Mouse (Mus musculus): ENCODE results near the gene Rasa3. TPM values are rescaled to one million over a fixed set of nuclear protein-coding genes. Genes with fewer than 3 reads are reported as not detected.
A peak's percentile ranks its signal among the peaks of the same experiment; 100 is the strongest.

The Rasa3 gene
- polyA plus RNA-seq (2012; rRNA removed) = 20.5 and 24.6 TPM in 2 replicates

DNA sequence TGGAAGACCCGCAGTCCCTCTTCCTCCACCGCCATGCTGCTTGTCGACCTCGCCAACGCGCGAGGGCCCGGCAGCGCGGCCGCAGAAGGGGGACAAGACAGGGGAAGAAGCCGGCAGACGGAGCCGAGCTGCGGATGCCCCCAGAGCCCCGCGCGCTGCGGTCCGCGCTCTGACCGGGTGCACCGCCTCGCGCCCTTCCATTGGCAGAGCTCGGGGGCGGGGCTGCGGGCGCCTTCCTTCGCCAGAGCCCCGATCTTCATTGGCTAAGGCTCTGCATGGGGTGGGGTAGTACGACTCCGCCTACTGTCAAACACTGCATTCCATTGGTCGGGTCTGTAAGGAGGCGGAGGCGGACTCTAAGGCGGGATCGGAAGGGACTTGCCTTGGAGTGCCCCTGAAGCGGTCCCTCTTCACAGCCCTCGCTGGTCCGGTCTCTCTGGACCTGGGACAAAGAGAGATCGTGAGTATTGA, at the start of gene Rasa3:
Gene Rasa3, minus strand, starts transcription at position 191 of the 471 bp plus-strand sequence.
- 1% methylated on average over 40 of the region's 42 CpGs for WGBS
- DNase-seq (ENCODE audit: low read depth, low spot score) = peak; percentile 92

DNA sequence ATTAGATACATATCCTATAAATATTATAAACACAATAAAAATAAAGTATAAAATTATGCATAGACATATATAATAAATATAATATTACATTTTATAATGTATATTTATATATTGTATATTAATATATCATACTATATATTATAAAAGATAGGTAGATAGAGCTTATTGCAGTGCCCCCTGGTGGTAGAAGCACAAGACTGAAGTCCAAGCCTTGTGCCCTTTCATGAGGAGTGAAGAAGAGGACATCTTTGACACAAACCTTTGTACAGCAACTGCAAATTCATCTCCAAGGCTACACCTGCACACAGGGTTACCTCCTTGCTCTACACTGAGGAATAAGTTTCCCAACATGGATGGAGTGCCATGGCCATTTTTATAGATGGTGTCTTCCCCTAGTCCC, 48.3 kb upstream of the Rasa3 start:
- DNase-seq (ENCODE audit: low read depth, low spot score) = peak; percentile 31

DNA sequence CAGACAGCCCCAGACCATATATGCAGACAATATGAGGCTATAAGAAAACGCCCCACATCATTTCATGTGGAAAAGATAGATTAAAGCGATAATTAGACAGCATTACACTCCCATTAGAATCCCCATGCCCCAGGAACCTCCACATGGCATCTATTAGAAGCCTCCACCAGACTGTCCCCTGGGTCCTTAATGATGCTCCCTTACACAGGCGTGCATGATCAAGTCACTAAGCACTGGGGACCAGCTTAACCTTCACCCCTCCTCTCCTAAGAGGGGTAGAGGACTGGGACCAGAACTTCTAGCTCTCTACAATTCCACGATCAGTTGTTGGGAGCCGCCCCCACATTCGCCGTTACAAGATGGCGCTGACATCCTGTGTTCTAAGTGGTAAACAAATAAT, 41.6 kb upstream of the Rasa3 start:
- WGBS = 96% methylated on average over 8 of the region's 8 CpGs
- DNase-seq (ENCODE audit: low read depth, low spot score) = no peak

DNA sequence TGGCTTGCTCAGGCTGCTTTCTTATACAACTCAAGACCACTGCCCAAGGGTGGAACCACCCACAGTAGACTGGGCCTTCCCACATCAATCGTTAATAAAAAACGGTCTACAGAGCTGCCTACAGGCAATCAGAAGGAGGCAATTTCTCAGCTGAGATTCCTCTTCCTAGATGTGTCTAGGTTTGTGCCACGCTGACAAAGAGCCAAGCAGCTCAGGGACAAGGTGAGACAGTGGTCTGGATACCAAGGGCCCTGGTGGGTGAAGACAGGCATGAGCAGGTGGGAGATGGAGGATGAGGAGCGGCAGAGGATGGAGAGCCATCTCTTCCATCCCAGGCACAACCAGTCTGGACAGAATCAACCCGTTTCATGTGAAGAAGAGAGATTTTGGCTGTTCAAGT, 31.1 kb upstream of the Rasa3 start:
- WGBS = 97% methylated on average over 5 of the region's 5 CpGs
- DNase-seq (ENCODE audit: low read depth, low spot score) = no peak

DNA sequence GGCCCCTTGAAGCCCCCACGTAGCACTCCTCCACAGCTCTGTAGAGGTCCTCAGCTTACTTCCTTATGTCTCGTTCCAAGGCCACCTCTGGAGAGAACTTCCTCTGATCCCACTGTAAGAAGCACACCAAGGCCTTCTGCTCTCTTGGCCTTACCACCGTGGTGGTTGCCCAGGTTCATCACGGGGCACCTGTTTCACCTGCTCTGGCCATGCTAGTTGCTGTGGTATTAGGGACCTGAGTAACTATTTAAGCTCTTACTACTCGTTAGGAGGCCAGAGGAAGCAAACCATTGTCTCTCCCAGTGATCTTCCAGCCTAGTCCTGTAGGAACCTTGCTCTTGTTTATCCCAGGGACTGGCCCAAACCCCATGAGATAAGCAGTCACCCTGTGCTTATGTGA, 29.5 kb upstream of the Rasa3 start:
- WGBS = 87% methylated on average over 5 of the region's 5 CpGs
- no peak for DNase-seq (ENCODE audit: low read depth, low spot score)

DNA sequence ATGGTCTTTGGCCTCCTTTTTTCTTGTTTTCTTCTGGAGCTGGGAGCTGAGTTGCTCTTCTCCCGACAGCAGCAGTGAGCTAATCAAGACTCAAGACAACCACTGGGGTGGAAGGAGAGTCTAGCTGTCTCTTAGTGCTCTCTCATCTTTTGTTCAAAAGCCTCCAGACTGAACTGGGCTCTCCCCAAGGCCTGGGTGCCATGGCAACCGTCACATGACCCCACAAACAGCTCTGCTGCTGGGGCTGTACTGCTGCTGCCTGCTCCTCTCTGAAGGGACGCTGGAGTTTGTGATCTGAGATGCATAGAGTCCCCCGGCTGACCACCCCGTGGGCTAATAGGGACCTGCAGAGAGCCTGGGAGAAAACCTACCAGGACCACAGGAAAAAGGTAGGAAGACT, 28.3 kb upstream of the Rasa3 start, which contains the start of gene Cfap97d2:
Gene Cfap97d2, plus strand, starts transcription at position 222 of the 400 bp plus-strand sequence.
- WGBS = 42% methylated on average over 5 of the region's 5 CpGs
- no peak for DNase-seq (ENCODE audit: low read depth, low spot score)

DNA sequence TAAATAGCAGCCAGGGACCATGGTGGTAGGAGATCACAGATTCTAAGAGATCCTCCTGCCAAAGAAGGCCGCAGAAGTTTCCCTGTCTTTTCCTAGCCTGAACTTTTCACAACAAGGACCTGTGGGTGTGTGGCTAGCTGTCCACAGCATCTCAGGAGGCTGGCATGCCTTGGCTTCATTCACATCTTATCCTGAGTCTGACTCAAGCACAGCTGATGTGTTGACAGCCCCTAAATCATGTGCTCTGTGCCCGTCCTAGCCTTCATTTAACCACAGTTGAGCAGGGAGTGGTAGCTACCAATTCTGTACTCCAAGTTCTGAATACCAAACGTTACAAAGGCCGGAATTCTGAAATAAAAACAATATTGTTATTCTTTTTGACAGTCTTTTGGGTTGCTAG, 26.9 kb upstream of the Rasa3 start:
- no peak for DNase-seq (ENCODE audit: low read depth, low spot score)
- WGBS = 92% methylated on average over 4 of the region's 4 CpGs

DNA sequence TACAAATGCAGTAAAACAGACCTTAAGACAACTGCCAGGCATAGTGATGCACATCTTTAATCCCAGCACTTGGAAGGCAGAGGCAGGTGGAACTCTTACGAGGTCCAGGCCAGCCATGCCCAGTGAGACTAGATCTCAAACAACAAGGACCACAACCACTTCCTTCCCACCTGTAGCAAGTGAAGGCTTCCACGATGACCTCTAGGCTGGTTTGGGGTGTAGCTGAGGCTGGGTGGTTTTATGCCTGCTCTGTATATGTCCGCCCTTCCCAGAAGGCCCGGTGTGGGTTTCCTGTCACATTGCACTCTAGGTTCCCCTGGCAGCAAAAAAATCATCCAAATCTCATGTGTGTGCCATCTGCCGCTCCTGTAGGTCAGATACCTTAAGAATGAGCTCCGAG, 26.4 kb upstream of the Rasa3 start:
- WGBS = 89% methylated on average over 6 of the region's 6 CpGs

DNA sequence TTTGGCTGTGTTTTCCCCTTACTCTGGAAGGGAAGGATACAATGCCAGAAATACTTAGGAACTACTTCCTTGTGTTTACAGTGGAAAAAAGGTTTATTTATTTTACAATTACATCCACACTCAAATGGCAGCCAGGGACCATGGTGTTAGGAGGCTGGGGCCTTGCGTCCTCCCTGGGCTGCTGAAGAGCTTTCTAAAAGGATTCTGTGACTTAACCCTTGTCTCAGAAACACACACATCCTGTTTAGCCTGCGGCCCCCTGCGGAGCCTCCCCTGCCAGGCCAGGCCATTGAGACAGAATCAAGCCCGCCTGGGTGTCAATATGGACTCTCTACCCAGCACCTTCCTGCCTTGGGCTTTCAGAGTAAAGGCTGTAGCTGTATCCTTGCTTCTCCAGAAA, 25.4 kb upstream of the Rasa3 start:
- 70% methylated on average over 4 of the region's 4 CpGs for WGBS
- DNase-seq (ENCODE audit: low read depth, low spot score) = no peak

More for the DNA sequence above, 26.4 kb upstream of the Rasa3 start:
- DNase-seq (ENCODE audit: low read depth, low spot score) = no peak

DNA sequence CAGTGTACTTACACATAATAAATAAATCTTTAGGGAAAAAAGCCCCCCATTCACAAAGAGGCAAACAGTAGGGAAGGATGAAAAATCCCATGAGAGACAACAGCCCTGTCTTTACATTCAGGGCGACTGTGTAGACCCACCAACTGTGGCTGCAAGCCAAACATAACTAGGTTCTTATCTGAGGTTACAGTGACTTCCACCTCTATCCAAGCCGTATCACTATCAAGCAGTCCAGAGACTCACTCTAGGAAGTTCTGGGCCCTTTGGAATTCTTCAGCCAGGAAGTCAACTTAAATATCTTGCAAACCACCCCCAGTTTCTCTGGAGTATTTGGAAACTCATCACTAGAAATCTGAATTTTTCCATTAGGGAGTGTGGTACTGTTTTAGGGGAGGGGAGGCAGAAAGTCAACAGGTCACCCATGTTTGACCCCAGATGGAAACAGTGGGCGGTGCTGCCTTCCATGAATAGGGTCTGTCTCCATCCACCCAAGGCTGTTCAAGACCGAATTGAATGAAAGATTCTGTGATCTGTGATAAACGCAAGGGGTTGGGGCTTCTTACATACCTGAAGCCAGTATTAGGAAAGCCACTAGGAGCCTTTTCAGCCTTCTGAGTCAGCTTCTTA, 22.0 kb upstream of the Rasa3 start:
- WGBS = 68% methylated on average over 5 of the region's 5 CpGs
- DNase-seq (ENCODE audit: low read depth, low spot score) = no peak

DNA sequence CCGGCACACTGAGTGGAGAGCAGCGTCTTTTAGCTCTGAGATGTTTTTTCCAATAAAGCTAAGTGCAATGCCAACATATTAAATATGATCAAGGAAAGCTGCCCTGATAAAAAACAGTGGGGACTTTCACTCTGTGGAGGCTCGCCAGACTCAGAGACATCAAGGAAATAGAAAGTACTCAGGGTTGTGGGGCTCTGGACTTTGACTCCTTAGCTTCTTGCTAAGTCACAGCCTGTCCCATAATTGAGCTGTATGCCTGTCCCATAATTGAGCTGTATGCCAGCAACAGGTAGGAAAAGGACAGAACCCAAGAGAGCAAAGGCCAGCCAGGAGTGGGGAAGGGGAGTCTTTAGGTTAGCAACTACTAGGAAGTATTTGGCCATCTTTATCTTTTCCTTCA, 20.9 kb upstream of the Rasa3 start:
- peak; percentile 85 for DNase-seq (ENCODE audit: low read depth, low spot score)
- 21% methylated on average over 3 of the region's 3 CpGs for WGBS

DNA sequence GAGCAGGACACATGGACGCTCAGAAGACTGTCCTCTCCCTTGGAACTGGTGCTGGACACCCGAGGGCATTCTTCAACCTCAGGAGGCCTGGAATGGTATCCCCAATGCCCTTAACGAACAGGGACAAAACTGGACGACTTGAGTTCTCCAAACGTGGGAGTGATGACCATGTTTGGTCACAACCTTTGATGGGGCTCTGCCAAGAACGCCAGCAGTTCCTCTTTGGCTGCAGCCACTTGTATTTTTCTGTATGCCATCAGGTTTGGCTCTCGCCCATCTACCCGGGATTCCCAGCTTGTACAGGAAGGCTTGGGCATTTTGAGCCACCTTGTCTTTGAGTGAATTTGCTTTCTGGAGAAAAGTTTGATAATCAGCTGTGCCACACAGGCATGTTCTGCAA, 20.3 kb upstream of the Rasa3 start:
- DNase-seq (ENCODE audit: low read depth, low spot score) = no peak
- WGBS = 26% methylated on average over 8 of the region's 8 CpGs

DNA sequence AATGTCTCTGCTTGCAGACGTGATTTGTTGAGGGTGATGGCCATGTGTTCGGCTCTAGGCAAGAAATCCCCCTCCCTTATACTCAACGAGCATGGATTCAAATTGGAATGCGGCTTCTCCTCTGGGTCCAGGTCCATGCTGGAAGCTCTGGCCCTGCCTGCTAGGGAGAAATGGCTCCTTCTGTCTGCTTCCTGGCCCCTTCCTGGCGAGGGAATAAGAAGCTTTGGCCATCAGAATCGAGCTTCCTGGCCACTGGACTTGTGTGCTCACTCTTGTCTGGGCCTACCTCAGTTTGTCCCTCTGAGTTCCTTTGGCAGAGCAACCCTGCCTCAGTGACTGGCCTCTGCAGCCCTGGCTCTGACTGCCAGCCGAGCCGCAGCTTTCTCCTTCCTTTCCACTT, 19.8 kb upstream of the Rasa3 start:
- WGBS = 78% methylated on average over 8 of the region's 8 CpGs
- no peak for DNase-seq (ENCODE audit: low read depth, low spot score)

DNA sequence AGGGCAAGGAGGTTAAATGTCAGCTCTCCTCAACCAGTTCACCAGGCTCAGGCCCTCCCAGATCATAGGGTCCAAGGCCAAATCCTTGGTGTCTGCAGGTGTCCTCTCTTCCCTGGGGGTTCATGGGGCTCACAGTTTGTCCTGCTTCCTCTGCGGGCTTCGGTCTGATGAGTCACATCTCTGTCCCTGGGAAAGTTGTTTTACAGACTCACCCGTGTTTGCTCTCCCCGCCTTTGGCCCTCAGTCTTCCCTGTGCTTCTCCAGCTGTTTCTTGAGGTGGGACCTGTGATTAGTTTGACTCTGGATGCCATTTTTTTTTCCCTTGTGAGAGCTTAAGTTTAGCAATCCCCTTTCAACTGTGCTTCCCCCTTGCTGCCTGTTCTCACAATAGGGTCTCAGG, 18.8 kb upstream of the Rasa3 start:
- no peak for DNase-seq (ENCODE audit: low read depth, low spot score)
- 20% methylated on average over 4 of the region's 4 CpGs for WGBS

DNA sequence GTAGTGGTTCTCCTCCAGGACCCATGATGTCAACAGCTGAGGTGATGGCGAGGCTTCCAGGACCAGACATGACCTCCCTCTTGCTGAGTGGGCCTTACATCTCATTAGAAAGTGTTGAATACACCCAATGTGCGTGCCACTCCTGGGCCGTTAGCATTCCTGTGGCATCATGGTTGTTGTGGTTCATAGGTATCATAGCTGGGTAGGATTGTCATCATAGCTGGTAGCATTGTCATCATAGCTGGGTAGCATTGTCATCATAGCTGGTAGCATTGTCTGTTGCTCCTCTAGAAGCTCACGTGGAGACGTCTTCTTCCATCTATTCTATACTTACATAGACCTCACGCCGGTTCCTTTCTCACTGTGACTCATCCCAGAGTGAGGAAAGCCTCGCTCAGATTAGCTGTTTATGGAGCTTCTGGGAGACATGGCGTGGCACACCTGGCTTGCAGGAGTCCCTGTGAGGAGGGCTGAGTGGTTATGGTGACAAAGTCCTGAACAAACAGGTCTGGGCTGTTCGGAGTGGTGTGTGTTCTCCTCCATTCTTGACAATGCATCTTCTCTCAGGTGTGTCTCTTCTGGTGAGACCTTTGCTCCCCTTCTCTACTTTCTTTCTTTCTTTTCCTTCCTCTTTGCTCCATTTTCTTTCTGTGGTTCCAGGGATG, 17.9 kb upstream of the Rasa3 start:
- DNase-seq (ENCODE audit: low read depth, low spot score) = no peak
- WGBS = 38% methylated on average over 10 of the region's 10 CpGs

DNA sequence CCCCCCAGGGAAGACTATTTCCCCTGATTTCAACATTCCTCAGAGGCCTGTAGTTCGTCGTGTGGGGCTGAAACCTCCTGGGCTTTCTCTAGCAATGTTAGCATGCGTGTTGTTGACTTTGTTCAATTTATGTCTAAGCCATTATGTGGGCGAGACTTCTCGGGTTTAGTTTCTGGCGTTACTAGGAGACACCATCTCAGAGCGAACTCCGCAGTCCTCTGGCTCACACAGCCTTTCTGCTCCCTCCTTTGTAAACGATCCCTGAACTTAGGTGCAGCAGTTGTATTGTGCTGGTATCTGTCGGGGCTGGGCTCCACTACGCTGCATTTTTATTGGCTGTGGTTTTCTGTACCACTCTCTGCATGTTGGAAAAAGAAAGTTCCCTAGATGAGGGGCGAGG, 17.3 kb upstream of the Rasa3 start:
- WGBS = 17% methylated on average over 12 of the region's 12 CpGs

DNA sequence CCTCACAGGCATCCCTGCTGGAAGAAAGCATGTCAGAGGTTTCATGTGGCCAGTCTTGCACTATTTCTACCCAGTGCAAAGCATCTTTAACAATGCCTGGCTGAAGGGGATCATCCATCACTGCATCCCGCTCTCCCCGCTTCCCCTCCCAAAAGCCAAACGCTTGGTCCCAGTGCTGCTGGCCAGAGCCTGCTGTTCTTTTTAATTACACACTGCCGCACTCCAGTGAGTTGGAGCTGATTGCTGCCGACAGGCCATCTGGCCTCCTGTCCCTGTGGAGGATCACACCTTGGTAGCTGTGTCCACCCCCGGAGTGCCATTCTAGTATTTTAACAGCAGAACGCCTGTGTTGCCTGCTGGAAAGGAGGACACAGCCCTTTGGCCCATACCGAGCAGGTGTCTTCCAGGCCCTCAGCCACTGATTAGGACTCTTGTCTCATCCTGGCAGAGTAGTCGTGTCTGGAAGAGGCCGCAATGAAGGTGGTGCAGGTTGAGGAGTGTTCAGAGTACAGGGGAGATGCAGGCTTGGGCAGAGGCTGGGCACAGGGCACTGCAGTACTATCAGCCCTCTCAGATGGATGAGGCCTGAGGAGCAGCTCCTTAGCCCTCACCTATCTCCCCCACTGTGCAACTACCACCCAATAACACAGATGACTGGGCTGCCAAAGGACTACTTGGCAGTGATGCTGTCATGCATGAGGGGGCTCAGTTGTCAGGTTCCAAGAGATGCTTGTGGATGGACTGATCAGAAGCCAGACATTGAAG, 15.1 kb upstream of the Rasa3 start:
- DNase-seq (ENCODE audit: low read depth, low spot score) = no peak

More for the DNA sequence above, 17.3 kb upstream of the Rasa3 start:
- DNase-seq (ENCODE audit: low read depth, low spot score) = no peak

DNA sequence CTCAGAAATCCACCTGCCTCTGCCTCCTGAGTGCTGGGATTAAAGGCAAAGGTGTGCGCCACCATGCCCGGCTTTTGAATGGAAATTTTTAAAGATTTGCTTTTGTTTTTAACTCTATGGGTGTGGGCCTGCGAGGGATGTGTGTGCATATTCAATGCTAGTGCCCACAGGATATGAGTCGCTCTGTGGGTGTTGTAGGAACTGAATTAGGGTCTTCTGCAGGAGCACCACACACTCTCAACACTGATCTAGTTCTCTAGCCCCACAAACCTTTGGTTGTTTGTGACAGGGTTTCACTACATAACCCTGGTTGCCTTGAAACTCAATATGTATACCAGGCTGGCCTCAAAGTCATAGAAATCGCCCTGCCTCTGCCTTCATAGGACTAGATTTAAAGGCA, 11.9 kb upstream of the Rasa3 start:
- 93% methylated on average over 5 of the region's 5 CpGs for WGBS
- no peak for DNase-seq (ENCODE audit: low read depth, low spot score)

More for the DNA sequence above, 15.1 kb upstream of the Rasa3 start:
- WGBS = 74% methylated on average over 10 of the region's 10 CpGs

DNA sequence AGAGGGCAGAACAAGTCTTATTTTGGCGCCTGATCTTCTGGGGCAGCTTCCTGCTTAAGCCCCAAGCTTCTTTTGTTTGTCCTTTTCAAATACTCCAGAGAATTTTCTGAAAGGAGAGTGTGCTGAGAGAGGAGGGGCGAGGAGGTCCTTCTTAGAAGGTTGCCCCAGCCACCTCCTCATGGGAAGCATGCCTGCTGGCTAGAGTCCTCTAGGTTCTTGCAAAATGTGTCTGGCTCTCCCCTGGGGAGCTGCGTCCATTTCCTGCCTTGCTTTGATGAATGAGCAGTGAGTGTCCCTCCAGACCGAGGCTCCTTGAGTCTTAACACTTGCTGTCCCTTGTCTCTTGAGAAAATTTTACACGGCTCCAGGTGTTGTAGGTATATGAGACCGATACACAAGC, 11.1 kb upstream of the Rasa3 start:
- 79% methylated on average over 6 of the region's 6 CpGs for WGBS

DNA sequence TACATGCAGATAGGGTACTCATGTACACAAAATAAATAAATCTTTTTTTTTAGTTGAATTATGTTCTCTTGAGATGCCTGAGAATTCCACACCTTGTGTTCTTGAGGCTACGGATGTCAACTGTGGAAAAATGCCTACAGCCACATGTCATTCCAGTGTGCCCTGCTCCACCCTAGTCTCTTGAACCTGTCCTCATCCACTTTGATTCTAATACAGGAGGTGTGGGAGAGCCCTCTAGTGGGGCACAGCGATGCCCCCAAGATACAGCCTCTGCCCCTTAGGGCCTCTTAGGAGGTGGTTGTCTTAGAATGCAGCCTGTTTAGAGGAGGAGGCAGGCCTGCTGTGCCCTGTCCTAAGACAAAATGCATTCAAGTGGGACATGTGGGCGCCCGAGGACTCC, 10.5 kb upstream of the Rasa3 start:
- WGBS = 81% methylated on average over 4 of the region's 4 CpGs
- no peak for DNase-seq (ENCODE audit: low read depth, low spot score)

More for the DNA sequence above, 11.1 kb upstream of the Rasa3 start:
- DNase-seq (ENCODE audit: low read depth, low spot score) = no peak
